Mouse (Mus musculus) effector memory CD4-positive, alpha-beta T cell, adult 5 months (primary cell): Measurements from ENCODE around the gene Kmt5b. TPM values are rescaled to one million over a fixed set of nuclear protein-coding genes. Genes with fewer than 3 reads are reported as not detected.

ENCODE experiments used
- polyA plus RNA-seq: library from polyadenylated mRNA; unstranded; fragments of 100-300 nt; shearing (Covaris generic); gene quantifications from one replicate; pipeline ENCODE4 v1.2.1, GENCODE M21; 2017

The Kmt5b gene
- 101 TPM for polyA plus RNA-seq

DNA sequence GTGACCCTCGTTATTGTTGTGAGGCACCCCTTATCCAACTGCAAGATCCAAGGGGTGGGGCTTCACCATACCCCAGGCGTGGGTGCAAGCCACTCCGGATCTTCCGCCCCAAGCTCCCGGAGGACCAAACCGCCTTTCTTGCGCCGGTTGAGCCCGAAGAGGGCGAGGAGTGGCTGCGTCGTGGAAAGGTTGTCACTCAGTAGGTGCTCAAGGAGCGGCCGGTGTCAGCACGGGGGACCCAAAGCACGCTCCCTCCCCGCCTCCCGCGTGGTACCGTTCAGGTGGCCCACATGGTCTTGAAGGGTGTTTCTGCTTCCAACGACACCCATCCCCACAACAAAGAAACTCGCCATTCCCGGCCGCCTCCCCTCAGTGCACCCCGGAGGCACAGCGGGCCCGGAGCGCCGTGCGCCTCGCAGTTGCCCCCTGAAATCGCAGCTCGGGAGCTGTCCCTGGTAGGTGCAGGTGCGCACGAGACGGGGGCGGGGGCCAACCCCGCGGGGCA lies at the start of gene Kmt5b:
Kmt5b (plus strand) TSS at position 146 of the 505 bp plus-strand sequence.

DNA sequence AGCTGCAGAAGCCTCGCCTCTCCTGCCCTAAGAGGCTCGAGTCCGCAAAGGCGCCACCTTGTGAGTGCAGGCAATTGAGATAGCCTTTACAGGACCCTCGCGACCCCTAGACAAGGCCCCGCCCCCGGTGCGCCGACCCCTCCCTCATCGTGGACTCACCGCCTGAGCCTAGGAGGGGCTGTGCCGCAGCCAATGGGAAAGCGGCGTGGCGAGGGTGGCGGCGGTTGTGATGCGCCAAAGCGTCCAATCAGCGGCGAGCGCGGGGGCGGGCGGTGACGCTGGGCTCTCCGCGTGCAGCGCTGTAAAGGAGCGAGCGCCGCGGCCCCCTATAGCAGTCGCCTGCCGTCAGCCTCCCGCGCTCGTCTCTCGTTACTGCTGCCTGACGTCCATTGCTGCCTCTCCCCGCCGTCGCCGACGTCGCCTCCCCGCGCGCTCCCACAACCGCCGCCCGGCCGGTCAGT lies 84.3 kb downstream of the Kmt5b start, which contains the start of gene Chka:
Chka (plus strand) TSS at position 272 of the 461 bp plus-strand sequence.

Other genes starting within 250 kb of the Kmt5b start
- gene Ppp6r3, start 191.7 kb upstream of the Kmt5b start, polyA plus RNA-seq = 81.7 TPM
- gene Lrp5, start 80.9 kb upstream of the Kmt5b start, polyA plus RNA-seq = 0.92 TPM
- gene 1810055G02Rik, start 59.1 kb upstream of the Kmt5b start, polyA plus RNA-seq = 26.5 TPM
- gene Chka, start 84.4 kb downstream of the Kmt5b start, polyA plus RNA-seq = 38.9 TPM
- 67.3 TPM for gene Tcirg1, start 139.7 kb downstream of the Kmt5b start, polyA plus RNA-seq
- gene Ndufs8, start 145.4 kb downstream of the Kmt5b start, polyA plus RNA-seq = 102 TPM
- gene Aldh3b1, start 162.4 kb downstream of the Kmt5b start, polyA plus RNA-seq = not detected
- gene Unc93b1, start 167.8 kb downstream of the Kmt5b start, polyA plus RNA-seq = 29.4 TPM
- gene Aldh3b3, start 191.2 kb downstream of the Kmt5b start, polyA plus RNA-seq = not detected
- gene Aldh3b2, start 204.9 kb downstream of the Kmt5b start, polyA plus RNA-seq = not detected
- gene Acy3, start 219.1 kb downstream of the Kmt5b start, polyA plus RNA-seq = not detected
- gene Tbx10, start 225.3 kb downstream of the Kmt5b start, polyA plus RNA-seq = not detected
- 10.5 TPM for gene Nudt8, start 233.2 kb downstream of the Kmt5b start, polyA plus RNA-seq
- gene Gm49405, start 233.2 kb downstream of the Kmt5b start, polyA plus RNA-seq = 1.0 TPM
- gene Doc2g, start 235.9 kb downstream of the Kmt5b start, polyA plus RNA-seq = 2.4 TPM
- gene Ndufv1, start 245.4 kb downstream of the Kmt5b start, polyA plus RNA-seq = 104 TPM